Mouse (Mus musculus): Measurements from ENCODE around the gene Cab39l. TPM values are rescaled to one million over a fixed set of nuclear protein-coding genes. Genes with fewer than 3 reads are reported as not detected.

The Cab39l gene
- total RNA-seq, 2 experiments from 2014 or later, result 19.3 to 22.0 TPM

GRCm38 (mm10) chr14:59550841-59551240 is 110.1 kb downstream of the Cab39l start:
- no peak for DNase-seq (ENCODE audit: extremely low spot score in 1 of 2, low spot score in 2 of 2)
- intact Hi-C loops (cut with DNase I), result loop anchor here (10.0 kb wide), 3 partner anchors 226 to 396 kb away; no protein-coding TSS in a partner anchor

GRCm38 (mm10) chr14:59551956-59552355 is 111.2 kb downstream of the Cab39l start:
- DNase-seq (ENCODE audit: extremely low spot score in 1 of 2, low spot score in 2 of 2), result no peak
- intact Hi-C loops (cut with DNase I), result loop anchor here (10.0 kb wide), 3 partner anchors 227 to 397 kb away; no protein-coding TSS in a partner anchor

- intact Hi-C loops (cut with DNase I), result loop anchor here (10.0 kb wide), 3 partner anchors 229 to 399 kb away; no protein-coding TSS in a partner anchor
- no peak for DNase-seq (ENCODE audit: extremely low spot score in 1 of 2, low spot score in 2 of 2)
Observed at GRCm38 (mm10) chr14:59554025-59554424, 113.3 kb downstream of the Cab39l start.

GRCm38 (mm10) chr14:59555018-59555417 is 114.2 kb downstream of the Cab39l start:
- intact Hi-C loops (cut with DNase I), result loop anchor here (5.0 to 10.0 kb wide), 5 partner anchors 88 to 400 kb away; no protein-coding TSS in a partner anchor
- no peak for DNase-seq (ENCODE audit: extremely low spot score in 1 of 2, low spot score in 2 of 2)

- peak; percentile 76 to 78 for DNase-seq (ENCODE audit: extremely low spot score in 1 of 2, low spot score in 2 of 2)
- intact Hi-C loops (cut with DNase I), result loop anchor here (5.0 to 10.0 kb wide), 5 partner anchors 89 to 401 kb away; no protein-coding TSS in a partner anchor
Observed at GRCm38 (mm10) chr14:59555928-59556531, 115.3 kb downstream of the Cab39l start.

GRCm38 (mm10) chr14:59557071-59557470 is 116.3 kb downstream of the Cab39l start:
- DNase-seq (ENCODE audit: extremely low spot score in 1 of 2, low spot score in 2 of 2), result no peak
- intact Hi-C loops (cut with DNase I), result loop anchor here (5.0 to 10.0 kb wide), 5 partner anchors 90 to 402 kb away; no protein-coding TSS in a partner anchor

- intact Hi-C loops (cut with DNase I), result loop anchor here (5.0 to 10.0 kb wide), 5 partner anchors 91 to 403 kb away; no protein-coding TSS in a partner anchor
- DNase-seq (ENCODE audit: extremely low spot score in 1 of 2, low spot score in 2 of 2), result no peak
Observed at GRCm38 (mm10) chr14:59557886-59558285, 117.1 kb downstream of the Cab39l start.

- no peak for DNase-seq (ENCODE audit: extremely low spot score in 1 of 2, low spot score in 2 of 2)
- intact Hi-C loops (cut with DNase I), result no loop called here
Observed at GRCm38 (mm10) chr14:59566756-59567155, 126.0 kb downstream of the Cab39l start.

GRCm38 (mm10) chr14:59576385-59576784 is 135.6 kb downstream of the Cab39l start:
- intact Hi-C loops (cut with DNase I), result no loop called here
- no peak for DNase-seq (ENCODE audit: extremely low spot score in 1 of 2, low spot score in 2 of 2)

GRCm38 (mm10) chr14:59590614-59591013 is 149.8 kb downstream of the Cab39l start:
- no peak for DNase-seq (ENCODE audit: extremely low spot score in 1 of 2, low spot score in 2 of 2)
- intact Hi-C loops (cut with DNase I), result no loop called here

GRCm38 (mm10) chr14:59591901-59592300 is 151.1 kb downstream of the Cab39l start:
- intact Hi-C loops (cut with DNase I), result no loop called here
- DNase-seq (ENCODE audit: extremely low spot score in 1 of 2, low spot score in 2 of 2), result no peak

- intact Hi-C loops (cut with DNase I), result no loop called here
- no peak for DNase-seq (ENCODE audit: extremely low spot score in 1 of 2, low spot score in 2 of 2)
Observed at GRCm38 (mm10) chr14:59592593-59592992, 151.8 kb downstream of the Cab39l start.

- intact Hi-C loops (cut with DNase I), result no loop called here
Observed at GRCm38 (mm10) chr14:59594988-59595387, 154.2 kb downstream of the Cab39l start.

GRCm38 (mm10) chr14:59597398-59598259 is 156.9 kb downstream of the Cab39l start, which contains the start of gene Cdadc1:
Gene Cdadc1 (minus strand): TSS chr14:59597959.
- peak; percentile 94 to 95 for DNase-seq (ENCODE audit: extremely low spot score in 1 of 2, low spot score in 2 of 2)
- intact Hi-C loops (cut with DNase I), result no loop called here

More at GRCm38 (mm10) chr14:59594988-59595387, 154.2 kb downstream of the Cab39l start:
- DNase-seq (ENCODE audit: extremely low spot score in 1 of 2, low spot score in 2 of 2), result no peak

GRCm38 (mm10) chr14:59598260-59598627 is 157.5 kb downstream of the Cab39l start:
- no peak for DNase-seq (ENCODE audit: extremely low spot score in 1 of 2, low spot score in 2 of 2)
- intact Hi-C loops (cut with DNase I), result no loop called here

- intact Hi-C loops (cut with DNase I), result loop anchor here (2.0 to 5.0 kb wide), 2 partner anchors 413 to 452 kb away; no protein-coding TSS in a partner anchor
- no peak for DNase-seq (ENCODE audit: extremely low spot score in 1 of 2, low spot score in 2 of 2)
Observed at GRCm38 (mm10) chr14:59604002-59604645, 163.4 kb downstream of the Cab39l start.

GRCm38 (mm10) chr14:59605671-59606353 is 165.0 kb downstream of the Cab39l start:
- peak in 1 of 2 experiments; percentile 68 for DNase-seq (ENCODE audit: extremely low spot score in 1 of 2, low spot score in 2 of 2)
- intact Hi-C loops (cut with DNase I), result loop anchor here (2.0 kb wide), 1 partner anchor 411 kb away; no protein-coding TSS in a partner anchor

GRCm38 (mm10) chr14:59607021-59607420 is 166.2 kb downstream of the Cab39l start:
- no peak for DNase-seq (ENCODE audit: extremely low spot score in 1 of 2, low spot score in 2 of 2)
- intact Hi-C loops (cut with DNase I), result no loop called here
